Mouse (Mus musculus) neural tube, embryonic 15.5 days (tissue): ENCODE results near the gene Mxi1. TPM values are rescaled to one million over a fixed set of nuclear protein-coding genes. Genes with fewer than 3 reads are reported as not detected.

ENCODE experiments used
- ATAC-seq: fragments of 200-750 bp; cut with Nextera tagmentation; 2 replicates; pipeline ENCODE4 v1.8.0; 2017; ENCODE audit warnings: mild to moderate bottlenecking, moderate TSS enrichment, moderate library complexity; ENCODE audit not compliant: low FRiP score
- H3K27ac ChIP-seq: fragments of 300-500 bp; sonication (generic); replicated peaks from 2 replicates; pipeline ENCODE4 v1.5.1; 2015; ENCODE audit warnings: mild to moderate bottlenecking, inconsistent platforms
- H3K27me3 ChIP-seq: fragments of 300-500 bp; sonication (generic); replicated peaks from 2 replicates; pipeline ENCODE4 v1.6.1; 2015; ENCODE audit warnings: inconsistent platforms
- H3K36me3 ChIP-seq: fragments of 300-500 bp; sonication (generic); 2 replicates; pipeline ENCODE4 v1.6.1; 2015; ENCODE audit warnings: inconsistent platforms
- H3K4me1 ChIP-seq: fragments of 300-500 bp; sonication (generic); 2 replicates; pipeline ENCODE4 v1.6.1; 2015; ENCODE audit warnings: inconsistent platforms
- H3K4me2 ChIP-seq: fragments of 300-500 bp; sonication (generic); 2 replicates; pipeline ENCODE4 v1.6.1; 2015; ENCODE audit warnings: inconsistent platforms, mild to moderate bottlenecking, moderate library complexity
- H3K4me3 ChIP-seq: fragments of 300-500 bp; sonication (generic); replicated peaks from 2 replicates; pipeline ENCODE4 v1.5.1; 2015; ENCODE audit warnings: mild to moderate bottlenecking, inconsistent platforms
- H3K9ac ChIP-seq: fragments of 300-500 bp; sonication (generic); replicated peaks from 2 replicates; pipeline ENCODE4 v1.6.1; 2015; ENCODE audit warnings: mild to moderate bottlenecking, inconsistent platforms
- H3K9me3 ChIP-seq: fragments of 300-500 bp; sonication (generic); replicated peaks from 2 replicates; pipeline ENCODE4 v1.6.1; 2016; ENCODE audit warnings: inconsistent platforms
- WGBS: fragments of 180-500 bp; shearing (Covaris S2); methylation state at CpG from one replicate; pipeline ENCODE4 v1.1.7; 2015; ENCODE audit warnings: mixed read lengths; 5-methylcytosine and 5-hydroxymethylcytosine counted together
- polyA plus RNA-seq: library from polyadenylated mRNA; unstranded; fragments of >200 nt; fragmentation: Nextera tagmentation; extraction: Ambion mirVana; gene quantifications from 2 replicates; pipeline ENCODE4 v1.2.1, GENCODE M21; 2015

Mxi1 gene
- polyA plus RNA-seq, 1 experiment from 2014 or later: 40.0 TPM

- Histone ChIP-seq H3K36me3 (no peaks in the 10 kb centered on the region), H3K27me3 (no peaks in the 10 kb centered on the region), H3K9ac (no peak overlapping the region), H3K4me2 (no peak overlapping the region), H3K27ac (no peak overlapping the region), H3K4me1 (peaks cover 46% of the 10 kb centered on the region), H3K9me3 (no peaks in the 10 kb centered on the region), H3K4me3 (no peak overlapping the region)
- ATAC-seq: no peak
- 86% methylated on average over 8 of the region's 8 CpGs for WGBS
Measured at GRCm38 (mm10) chr19:53316105-53316504, 5.8 kb downstream of the Mxi1 start.

GRCm38 (mm10) chr19:53316963-53317362, 6.6 kb downstream of the Mxi1 start:
- Histone ChIP-seq H3K36me3 (no peaks in the 10 kb centered on the region), H3K4me1 (peaks cover 53% of the 10 kb centered on the region), H3K27me3 (no peaks in the 10 kb centered on the region), H3K4me2 (no peak overlapping the region), H3K9ac (no peak overlapping the region), H3K27ac (0 out of 2 replicates have a peak overlapping the region, but pooled peaks have one; percentile 10), H3K9me3 (no peaks in the 10 kb centered on the region), H3K4me3 (no peak overlapping the region)
- no peak for ATAC-seq
- 80% methylated on average over 6 of the region's 6 CpGs for WGBS

GRCm38 (mm10) chr19:53318143-53319132, 8.1 kb downstream of the Mxi1 start:
- H3K27me3 ChIP-seq: no peaks in the 10 kb centered on the region
- peaks cover 53% of the 10 kb centered on the region for H3K4me1 ChIP-seq
- no peaks in the 10 kb centered on the region for H3K9me3 ChIP-seq
- no peak for ATAC-seq
- WGBS: 83% methylated on average over 16 of the region's 16 CpGs
- no peak overlapping the region for H3K9ac ChIP-seq
- no peaks in the 10 kb centered on the region for H3K36me3 ChIP-seq
- no peak overlapping the region for H3K4me3 ChIP-seq
- no peak overlapping the region; the same call in 1 of the 2 replicates for H3K27ac ChIP-seq
- H3K4me2 ChIP-seq: no peak overlapping the region

- H3K36me3 ChIP-seq: no peaks in the 10 kb centered on the region
- no peak overlapping the region for H3K4me3 ChIP-seq
- no peak for ATAC-seq
- H3K9me3 ChIP-seq: no peaks in the 10 kb centered on the region
- no peaks in the 10 kb centered on the region for H3K27me3 ChIP-seq
- H3K4me1 ChIP-seq: peaks cover 48% of the 10 kb centered on the region
- 66% methylated on average over 9 of the region's 9 CpGs for WGBS
- no peak overlapping the region for H3K4me2 ChIP-seq
- no peak overlapping the region for H3K27ac ChIP-seq
- no peak overlapping the region for H3K9ac ChIP-seq
Measured at GRCm38 (mm10) chr19:53320264-53321110, 10.2 kb downstream of the Mxi1 start.

- no peaks in the 10 kb centered on the region for H3K9me3 ChIP-seq
- 82% methylated on average over 10 of the region's 10 CpGs for WGBS
- peaks cover 52% of the 10 kb centered on the region for H3K4me1 ChIP-seq
- no peak overlapping the region for H3K9ac ChIP-seq
- no peaks in the 10 kb centered on the region for H3K36me3 ChIP-seq
- H3K27ac ChIP-seq: no peak overlapping the region
- ATAC-seq: no peak
- H3K27me3 ChIP-seq: no peaks in the 10 kb centered on the region
- no peak overlapping the region for H3K4me3 ChIP-seq
- no peak overlapping the region for H3K4me2 ChIP-seq
Measured at GRCm38 (mm10) chr19:53321273-53321672, 11.0 kb downstream of the Mxi1 start.

GRCm38 (mm10) chr19:53322438-53323048, 12.2 kb downstream of the Mxi1 start:
- no peak overlapping the region for H3K27ac ChIP-seq
- H3K36me3 ChIP-seq: no peaks in the 10 kb centered on the region
- 95% methylated on average over 12 of the region's 12 CpGs for WGBS
- ATAC-seq: no peak
- H3K9me3 ChIP-seq: no peaks in the 10 kb centered on the region
- no peak overlapping the region for H3K9ac ChIP-seq
- no peaks in the 10 kb centered on the region for H3K27me3 ChIP-seq
- H3K4me3 ChIP-seq: no peak overlapping the region
- no peak overlapping the region for H3K4me2 ChIP-seq
- H3K4me1 ChIP-seq: peaks cover 46% of the 10 kb centered on the region

GRCm38 (mm10) chr19:53324866-53325265, 14.5 kb downstream of the Mxi1 start:
- no peaks in the 10 kb centered on the region for H3K9me3 ChIP-seq
- H3K27ac ChIP-seq: no peak overlapping the region
- H3K4me2 ChIP-seq: no peak overlapping the region
- no peak overlapping the region for H3K9ac ChIP-seq
- 63% methylated on average over 6 of the region's 6 CpGs for WGBS
- H3K27me3 ChIP-seq: no peaks in the 10 kb centered on the region
- no peak for ATAC-seq
- H3K4me1 ChIP-seq: peaks cover 37% of the 10 kb centered on the region
- H3K4me3 ChIP-seq: no peak overlapping the region
- H3K36me3 ChIP-seq: no peaks in the 10 kb centered on the region

GRCm38 (mm10) chr19:53325578-53326295, 15.4 kb downstream of the Mxi1 start:
- peak overlapping the region; percentile 58 for H3K4me2 ChIP-seq
- H3K4me3 ChIP-seq: peak overlapping the region; percentile 30
- no peaks in the 10 kb centered on the region for H3K9me3 ChIP-seq
- no peaks in the 10 kb centered on the region for H3K27me3 ChIP-seq
- H3K9ac ChIP-seq: peak overlapping the region; percentile 44
- 11% methylated on average over 27 of the region's 27 CpGs for WGBS
- peak overlapping the region; percentile 69 for H3K27ac ChIP-seq
- no peak for ATAC-seq
- H3K36me3 ChIP-seq: no peaks in the 10 kb centered on the region
- H3K4me1 ChIP-seq: peaks cover 41% of the 10 kb centered on the region

GRCm38 (mm10) chr19:53328116-53328515, 17.8 kb downstream of the Mxi1 start:
- H3K4me3 ChIP-seq: no peak overlapping the region
- 0 out of 2 replicates have a peak overlapping the region, but pooled peaks have one; percentile 46 for H3K27ac ChIP-seq
- H3K9me3 ChIP-seq: no peaks in the 10 kb centered on the region
- H3K4me1 ChIP-seq: peaks cover 36% of the 10 kb centered on the region
- ATAC-seq: no peak
- WGBS: 69% methylated on average over 9 of the region's 9 CpGs
- no peaks in the 10 kb centered on the region for H3K27me3 ChIP-seq
- H3K4me2 ChIP-seq: no peak overlapping the region
- peaks cover 9% of the 10 kb centered on the region for H3K36me3 ChIP-seq
- H3K9ac ChIP-seq: no peak overlapping the region

GRCm38 (mm10) chr19:53329221-53329991, 19.1 kb downstream of the Mxi1 start:
- Histone ChIP-seq H3K27ac (peak overlapping the region; percentile 83), H3K4me3 (peak overlapping the region; percentile 90), H3K4me1 (peaks cover 36% of the 10 kb centered on the region), H3K9me3 (no peaks in the 10 kb centered on the region), H3K4me2 (peak overlapping the region; percentile 91), H3K9ac (peak overlapping the region; percentile 57), H3K27me3 (no peaks in the 10 kb centered on the region), H3K36me3 (peaks cover 11% of the 10 kb centered on the region)
- WGBS: under 1% methylated on average over 103 of the region's 106 CpGs
- ATAC-seq: peak; percentile 88
